Mouse (Mus musculus): ENCODE data around the gene Invs.
"Not testable (repeated sequence)": the region's sequence is repeated elsewhere in the genome, so short reads cannot be mapped to it uniquely, and the experiment has no call there.

Gene Invs

DNA sequence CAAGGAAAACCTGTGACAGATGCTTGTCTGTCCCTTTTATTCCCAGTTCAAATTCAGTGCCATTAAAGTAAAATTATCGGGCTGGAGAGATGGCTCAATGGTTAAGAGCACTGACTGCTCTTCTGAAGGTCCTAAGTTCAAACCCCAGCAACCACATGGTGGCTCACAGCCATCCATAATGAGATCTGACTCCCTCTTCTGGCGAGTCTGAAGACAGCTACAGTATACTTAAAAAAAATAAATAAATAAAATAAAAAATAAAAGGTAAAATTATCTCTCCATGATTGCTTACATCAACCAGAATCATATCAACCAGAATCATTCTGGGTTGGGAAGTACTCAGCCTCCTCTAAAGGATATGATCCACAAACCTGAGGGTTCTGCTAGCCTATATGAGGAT lies 48.5 kb downstream of the Invs start:
- no peak for DNase-seq

- DNase-seq = no peak
Measured at GRCm38 (mm10) chr4:48332453-48333051, 53.0 kb downstream of the Invs start.

DNA sequence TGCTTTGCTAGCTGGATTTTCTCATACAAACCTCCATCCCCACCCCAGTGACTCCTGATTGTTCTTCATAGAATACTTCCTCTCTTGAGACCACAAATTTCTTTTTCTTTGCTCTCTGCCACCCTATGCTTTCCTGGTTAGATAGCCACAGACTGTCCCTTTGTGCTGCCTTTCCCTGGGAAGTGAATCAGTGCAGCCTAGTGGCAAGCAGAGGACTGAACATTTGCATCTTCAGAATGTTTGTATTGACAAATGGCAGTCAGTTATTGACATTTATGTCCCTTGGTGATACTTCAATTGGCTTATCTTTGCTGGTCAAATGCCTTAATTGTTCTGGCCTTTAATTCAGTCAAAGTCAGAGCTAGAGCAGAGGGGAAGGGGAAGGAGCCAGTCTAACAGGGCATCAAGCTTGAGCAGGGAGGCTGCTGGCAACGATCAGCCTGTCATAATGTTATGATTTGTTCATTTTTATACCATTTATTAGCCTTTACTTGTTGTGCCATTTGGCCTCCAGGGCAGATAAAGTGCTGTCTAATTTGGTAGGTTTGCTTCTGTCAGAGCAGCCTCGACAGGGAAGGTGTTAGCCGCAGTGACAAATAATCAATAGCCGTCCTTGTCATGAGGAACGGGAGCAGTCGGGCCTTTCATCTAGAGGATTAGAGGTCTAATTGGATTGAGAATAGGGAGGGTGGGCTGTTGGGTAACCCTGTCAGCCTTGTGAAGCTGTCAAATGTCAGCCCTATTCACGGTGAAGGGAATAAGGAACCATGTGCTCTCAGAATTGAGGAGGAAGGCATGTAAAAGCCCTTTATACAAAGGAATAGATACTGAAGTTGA lies 55.6 kb downstream of the Invs start:
- no peak for DNase-seq

DNA sequence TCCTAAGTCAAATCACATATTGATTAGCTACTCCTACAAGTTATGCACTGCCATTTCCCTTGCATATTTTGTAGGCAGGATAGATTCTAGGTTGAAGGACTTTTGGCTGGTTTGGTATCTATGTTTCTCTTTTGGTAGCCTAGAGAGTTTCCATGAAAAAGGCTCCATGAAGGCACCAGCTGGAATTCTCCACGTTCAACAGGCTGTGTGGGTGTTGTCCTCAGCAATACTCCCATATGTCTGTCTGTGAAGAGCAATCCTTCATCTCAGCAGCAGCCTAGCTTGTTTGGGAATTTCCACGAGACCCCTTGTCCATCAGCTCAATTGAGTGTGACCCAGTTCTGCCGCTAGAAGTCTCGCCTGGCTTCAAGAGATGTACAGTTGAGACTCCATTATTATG lies 63.1 kb downstream of the Invs start:
- DNase-seq = no peak

DNA sequence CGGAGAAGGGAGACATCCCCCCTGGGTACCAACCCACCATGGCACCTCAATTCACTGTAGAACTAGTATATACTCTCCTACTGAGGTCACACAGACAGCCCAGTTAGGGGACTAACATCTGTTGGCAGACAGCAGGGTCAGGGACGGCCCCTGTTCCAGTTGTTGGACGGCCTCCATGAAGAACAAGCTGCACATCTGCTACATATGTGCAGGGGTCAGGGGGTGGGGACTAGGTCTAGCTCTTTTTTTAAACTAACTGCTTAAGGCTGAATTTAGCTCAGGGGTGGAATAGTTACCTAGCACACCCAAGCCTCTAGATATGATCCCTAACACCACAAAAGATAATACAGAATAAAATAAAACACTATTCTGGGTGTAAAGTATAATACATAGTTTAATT lies 82.8 kb downstream of the Invs start:
- DNase-seq = no peak

GRCm38 (mm10) chr4:48371037-48371436 lies 91.5 kb downstream of the Invs start:
- no peak for DNase-seq

DNA sequence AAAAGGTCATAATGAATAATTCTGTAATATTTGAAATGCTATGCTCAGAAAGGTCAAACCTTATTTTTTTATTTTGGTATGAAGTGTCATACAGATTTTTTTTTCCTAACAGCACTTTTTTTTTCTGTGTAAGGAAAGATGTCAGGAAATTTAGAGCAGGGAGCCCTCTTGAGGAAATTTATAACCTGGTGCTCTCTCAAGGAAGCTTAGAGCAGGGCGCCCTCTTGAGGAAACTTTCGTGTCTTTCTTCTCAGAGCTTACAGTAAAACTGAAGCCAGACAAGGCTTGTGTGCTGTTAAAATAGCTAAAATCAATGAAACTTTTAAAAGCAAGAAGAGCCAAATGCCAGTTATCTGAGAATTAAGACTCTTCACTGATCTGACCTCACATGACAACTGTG lies 101.4 kb downstream of the Invs start:
- peak; percentile 77 for DNase-seq

- no peak for DNase-seq
Measured at GRCm38 (mm10) chr4:48382506-48382905, 102.9 kb downstream of the Invs start.

DNA sequence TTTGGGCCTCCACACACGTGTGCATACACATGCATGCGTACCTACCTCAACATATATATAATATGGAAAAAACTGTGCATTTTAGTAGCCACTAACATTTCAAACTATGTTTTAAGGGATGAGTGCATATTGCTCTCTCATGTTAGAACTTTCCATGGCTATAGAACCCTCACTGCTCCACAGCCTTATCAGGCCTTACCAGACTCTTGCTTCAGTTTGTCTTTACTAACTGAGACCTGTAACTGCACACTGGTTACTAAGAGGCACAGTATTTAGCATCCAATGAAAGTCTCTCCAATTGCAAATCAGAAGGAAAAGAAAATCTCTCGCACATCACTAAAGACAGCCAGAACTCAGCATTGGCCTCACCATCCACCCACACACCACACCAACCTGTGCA lies 117.4 kb downstream of the Invs start:
- no peak for DNase-seq

DNA sequence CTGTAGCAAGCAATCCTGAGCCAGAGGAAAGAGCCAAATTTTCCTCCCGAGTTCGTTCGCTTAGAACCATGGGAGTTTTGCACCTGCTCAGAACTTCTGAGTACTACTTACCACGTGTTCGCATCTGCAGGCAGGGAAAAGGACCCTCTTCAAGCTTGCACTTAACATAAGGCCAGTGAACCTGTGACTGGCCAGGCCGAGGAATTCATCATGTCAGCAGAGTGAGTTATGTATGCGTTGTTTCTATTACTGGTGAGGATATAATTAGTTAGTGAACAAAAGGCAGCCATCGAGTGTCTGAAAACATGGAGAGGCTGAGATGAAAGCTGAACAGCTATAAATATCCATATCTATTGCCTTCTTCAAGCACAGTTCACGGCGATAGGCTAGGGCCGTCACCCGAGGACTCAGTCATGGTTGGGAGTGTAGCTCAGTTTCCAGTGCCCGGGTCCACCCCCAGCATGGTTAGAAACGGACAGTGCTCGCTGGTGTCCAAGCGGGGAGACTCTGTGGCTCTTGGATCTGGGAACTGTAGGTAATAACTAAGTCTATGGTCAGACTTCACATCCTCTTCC lies 123.6 kb downstream of the Invs start:
- no peak for DNase-seq

- not testable (repeated sequence) for DNase-seq
Measured at GRCm38 (mm10) chr4:48405724-48406491, 126.3 kb downstream of the Invs start.

DNA sequence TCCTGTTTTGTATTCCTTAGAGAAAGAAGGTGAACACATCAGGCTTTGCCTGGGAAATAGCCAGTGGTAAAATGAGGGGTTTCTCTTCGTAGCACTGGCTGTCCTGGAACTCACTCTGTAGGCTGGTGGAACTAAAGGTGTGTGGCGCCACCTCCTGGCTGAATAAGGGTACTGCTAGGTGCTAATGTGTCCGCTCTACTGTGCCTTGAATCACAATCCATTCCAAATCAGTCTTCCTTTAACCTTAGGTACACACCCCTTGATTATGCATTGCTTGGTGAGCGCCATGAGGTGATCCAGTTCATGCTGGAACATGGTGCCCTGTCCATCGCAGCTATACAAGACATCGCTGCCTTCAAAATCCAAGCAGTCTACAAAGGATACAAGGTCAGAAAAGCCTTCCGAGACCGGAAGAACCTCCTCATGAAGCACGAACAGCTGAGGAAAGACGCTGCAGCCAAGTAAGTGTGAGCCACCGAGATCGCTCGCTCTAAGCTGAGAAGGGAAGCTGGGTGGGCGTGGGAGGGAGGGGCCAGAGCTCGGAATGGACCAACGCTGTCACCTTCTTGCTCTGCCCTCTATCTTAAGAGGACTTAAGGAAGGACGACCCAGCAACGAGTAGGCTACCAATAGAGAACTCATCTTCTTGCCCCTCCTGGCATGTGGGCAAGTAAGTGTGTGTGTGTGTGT lies 127.9 kb downstream of the Invs start:
- DNase-seq = peak; percentile 51

- DNase-seq = no peak
Measured at GRCm38 (mm10) chr4:48413473-48413872, 133.9 kb downstream of the Invs start.

GRCm38 (mm10) chr4:48415838-48416335 lies 136.3 kb downstream of the Invs start:
- DNase-seq = peak; percentile 14

DNA sequence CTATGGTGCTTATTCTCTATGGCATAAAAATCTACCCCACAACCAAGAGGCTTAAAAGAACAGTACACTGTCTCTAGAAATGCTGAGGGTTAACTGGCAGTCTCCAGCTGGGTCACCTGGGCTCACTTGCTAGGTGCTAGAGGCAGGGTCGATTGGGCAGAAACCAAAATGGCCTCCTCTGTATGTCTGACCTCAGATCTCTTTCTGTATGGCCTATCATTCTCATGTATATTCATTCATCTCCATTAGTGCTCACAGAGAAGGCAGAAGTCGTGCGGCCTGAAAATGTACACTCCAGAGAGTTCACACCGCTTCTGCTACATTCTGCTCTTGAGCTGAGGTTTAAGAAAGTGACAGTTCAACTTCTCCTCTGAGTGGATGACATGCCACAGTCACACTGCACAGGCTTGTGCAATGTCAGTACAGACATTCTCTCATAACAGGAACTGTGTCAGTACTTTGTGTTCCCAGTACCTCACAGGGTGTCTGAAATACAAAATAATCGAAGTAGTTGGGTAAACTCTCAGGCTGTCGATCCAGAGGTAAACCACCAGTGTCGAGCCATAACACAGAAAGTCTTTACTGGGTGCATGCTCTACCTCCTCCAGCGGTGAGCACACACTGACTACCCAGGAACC lies 139.4 kb downstream of the Invs start:
- DNase-seq = no peak

DNA sequence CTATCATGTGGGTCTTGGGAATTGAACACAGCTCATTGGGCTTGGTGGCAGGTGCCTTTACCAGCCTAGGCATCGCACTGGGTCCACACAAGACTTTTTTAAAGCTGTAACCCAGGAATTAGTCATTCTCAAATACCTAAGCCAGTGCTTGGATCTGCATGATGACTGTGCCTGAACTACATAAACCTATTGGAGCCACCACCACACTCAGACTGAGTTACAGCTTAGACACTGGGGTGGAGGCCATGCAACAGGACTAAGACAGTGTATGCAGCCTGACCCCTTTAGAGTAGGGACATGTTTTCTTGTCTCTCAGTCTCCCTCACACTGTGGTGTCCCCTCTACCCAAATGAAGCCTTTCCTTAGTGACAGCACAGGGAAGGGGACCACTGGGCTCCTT lies 143.1 kb downstream of the Invs start:
- no peak for DNase-seq

DNA sequence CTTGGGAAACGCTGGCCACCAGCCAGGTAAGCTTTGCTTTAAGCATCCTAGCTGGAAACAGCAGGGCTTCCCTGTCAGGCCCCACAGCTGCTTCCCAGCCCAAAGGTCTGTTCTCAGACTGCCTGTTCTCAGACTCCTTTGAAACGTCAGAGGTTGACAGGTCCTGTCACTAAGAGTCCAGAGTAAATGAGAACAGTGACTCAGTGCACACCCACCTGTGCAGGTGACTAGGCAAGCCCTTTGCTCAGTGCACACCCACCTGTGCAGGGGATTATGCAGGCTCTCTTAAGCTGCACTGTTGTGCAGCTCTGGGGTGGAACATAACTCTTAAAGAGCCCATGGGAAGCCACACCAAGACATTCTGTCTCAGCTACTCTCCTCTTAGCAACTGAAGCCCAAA lies 144.2 kb downstream of the Invs start:
- DNase-seq = no peak

GRCm38 (mm10) chr4:48427413-48427812 lies 147.9 kb downstream of the Invs start:
- DNase-seq = no peak

DNA sequence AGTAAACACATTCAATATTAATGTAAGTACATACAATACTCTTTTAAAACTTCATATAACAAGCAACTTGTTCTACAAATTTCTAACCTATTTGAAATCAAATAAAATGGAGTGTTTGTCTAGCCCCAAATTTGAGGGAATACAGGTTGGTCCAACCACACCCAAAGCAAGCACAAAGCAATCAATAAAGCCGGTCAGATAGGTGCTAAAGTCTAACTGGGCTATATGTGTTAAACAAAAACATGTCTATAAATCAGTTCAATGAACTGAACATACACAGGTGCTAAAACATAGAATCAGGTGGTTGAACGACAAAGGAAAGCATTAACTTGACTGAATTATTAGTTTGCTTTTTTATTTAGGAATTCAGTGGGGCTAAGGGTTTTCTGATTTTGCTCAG lies 148.5 kb downstream of the Invs start:
- no peak for DNase-seq

DNA sequence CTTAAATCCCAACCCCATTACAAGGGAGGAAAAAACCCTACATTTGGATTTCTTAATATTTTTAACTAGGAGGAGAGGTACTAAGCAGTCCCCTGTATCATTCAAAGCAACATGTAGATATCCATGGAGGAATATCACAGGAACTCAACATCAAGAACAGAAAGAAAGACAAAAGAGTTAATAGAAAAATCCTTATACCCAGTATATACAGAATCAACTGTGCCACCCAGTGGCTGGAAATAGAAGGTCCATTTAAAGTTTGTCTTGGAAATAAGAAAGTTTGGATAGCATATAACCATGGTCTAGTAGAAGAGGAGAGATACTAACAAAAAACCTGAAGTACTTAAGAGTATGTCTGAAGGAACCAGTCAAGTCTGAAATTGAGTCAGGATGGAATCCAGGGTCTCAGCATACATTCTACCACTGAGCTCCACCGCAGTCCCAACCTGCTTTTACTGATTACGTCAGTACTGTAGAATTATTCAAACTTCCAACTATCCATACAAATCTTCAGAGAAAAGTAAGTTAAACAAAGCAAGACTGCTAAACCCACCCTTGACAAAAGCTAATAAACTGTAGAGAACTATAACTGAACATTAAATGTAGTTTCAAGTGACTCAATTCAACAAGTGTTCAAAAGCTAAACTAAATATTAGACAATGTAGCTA lies 174.7 kb downstream of the Invs start:
- peak; percentile 5 for DNase-seq

GRCm38 (mm10) chr4:48458436-48458835 lies 178.9 kb downstream of the Invs start:
- no peak for DNase-seq

DNA sequence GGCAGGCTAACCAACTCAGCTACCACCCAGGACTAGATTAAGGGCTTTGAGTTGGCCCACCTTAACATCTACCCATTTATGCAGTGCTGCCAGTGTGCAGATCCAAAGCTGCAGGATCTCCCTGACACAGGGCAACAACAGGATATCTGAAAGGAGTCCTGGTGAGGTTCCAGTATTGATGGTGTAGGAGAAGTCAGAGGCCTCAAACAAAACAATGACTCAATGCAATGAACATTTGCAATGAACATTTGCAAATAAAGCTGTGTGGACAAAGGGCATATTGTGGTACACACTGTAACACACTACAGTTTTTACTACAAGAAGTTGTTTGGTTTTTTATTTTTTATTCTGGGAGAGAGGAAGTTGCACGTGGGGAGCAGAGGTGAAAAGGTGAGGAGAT lies 181.5 kb downstream of the Invs start:
- no peak for DNase-seq
